Mouse (Mus musculus) layer of hippocampus, adult 9-10 months (tissue): ENCODE data around the gene Pdss2.

Experiments
- DNase-seq: peaks from one replicate; pipeline ENCODE4 v3.0.0; 2022; ENCODE audit warnings: low spot score

Gene Pdss2

GRCm38 (mm10) chr10:43440050-43440449, 218.8 kb downstream of the Pdss2 start:
- no peak for DNase-seq

DNA sequence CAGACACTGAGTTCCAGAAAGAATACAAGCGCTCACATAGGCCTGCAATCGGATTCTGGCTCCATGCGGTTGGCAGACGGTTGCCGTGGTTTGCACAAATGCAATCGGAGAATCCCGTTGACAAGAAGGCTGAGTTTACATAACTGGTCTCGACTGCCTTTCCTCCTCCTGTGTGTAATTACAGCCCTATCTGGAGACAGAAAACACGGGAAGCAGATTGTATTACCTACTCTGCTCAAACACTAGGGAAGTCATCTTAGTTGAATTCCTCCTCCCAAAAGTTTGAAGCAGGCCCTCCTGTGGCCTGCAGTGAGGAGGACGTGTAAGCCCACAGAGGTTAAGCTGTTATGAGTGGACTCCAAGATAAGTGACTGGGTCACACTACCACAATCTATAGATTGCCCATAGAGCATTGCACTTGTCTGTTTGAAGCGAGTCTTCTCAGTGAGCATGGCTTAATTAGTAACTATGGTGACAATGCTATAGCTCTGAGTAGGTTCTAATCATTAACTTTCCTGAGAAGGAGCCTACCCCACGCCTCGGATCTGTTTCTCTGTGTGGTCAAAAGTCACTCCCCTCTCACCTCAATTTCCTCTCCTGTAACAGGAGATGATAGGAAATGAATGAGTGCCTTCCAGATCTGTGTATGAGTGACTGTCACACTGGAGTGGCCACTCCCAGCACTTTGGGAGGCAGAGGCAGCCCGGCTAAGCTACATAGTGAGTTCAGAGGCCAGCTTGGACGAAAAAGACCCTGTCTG, 219.9 kb downstream of the Pdss2 start:
- DNase-seq = no peak

GRCm38 (mm10) chr10:43448656-43449055, 227.4 kb downstream of the Pdss2 start:
- DNase-seq = no peak

- DNase-seq = peak; percentile 67
These were observed 230.8 kb downstream of the Pdss2 start for GRCm38 (mm10) chr10:43451848-43452662.

GRCm38 (mm10) chr10:43452663-43452996, 231.3 kb downstream of the Pdss2 start:
- DNase-seq = no peak

DNA sequence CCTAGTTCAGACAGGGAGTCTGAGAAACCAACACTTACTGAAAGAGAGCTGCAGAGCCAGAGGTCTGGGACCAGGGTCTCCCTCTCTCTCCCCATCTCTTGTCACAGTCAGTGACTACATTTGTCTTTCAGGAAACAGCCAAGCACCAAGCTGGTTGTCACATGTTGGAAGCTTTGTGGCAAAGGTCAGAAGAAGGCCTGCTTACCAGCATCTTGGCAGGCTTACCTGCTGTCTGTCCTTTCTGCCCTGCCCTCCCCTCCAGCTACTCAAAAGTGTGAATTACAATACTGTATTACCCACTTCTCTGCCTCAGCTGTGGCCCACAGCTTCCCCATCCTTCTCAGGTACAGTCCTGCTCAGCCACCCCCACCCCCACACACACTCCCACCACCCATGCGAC, 232.9 kb downstream of the Pdss2 start:
- no peak for DNase-seq

DNA sequence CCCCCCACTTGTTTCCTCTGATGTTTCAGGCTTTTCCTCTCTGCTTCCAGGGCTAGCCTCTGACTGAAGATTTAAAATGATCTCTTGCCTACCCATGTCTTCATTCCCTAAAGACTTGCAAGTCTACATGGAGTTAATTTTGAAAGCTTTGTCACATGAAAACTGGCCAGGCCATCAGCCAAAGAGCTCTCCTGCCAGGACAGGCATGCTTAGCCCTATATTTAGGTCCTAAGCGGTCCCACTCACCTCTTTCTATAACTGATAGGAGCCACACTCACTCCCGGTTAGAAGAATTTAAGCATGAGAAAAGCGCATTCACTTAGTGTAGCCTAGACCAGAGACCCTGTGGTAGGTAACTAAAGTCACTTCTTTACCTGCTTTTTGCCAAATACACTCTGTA, 233.4 kb downstream of the Pdss2 start:
- DNase-seq = no peak

DNA sequence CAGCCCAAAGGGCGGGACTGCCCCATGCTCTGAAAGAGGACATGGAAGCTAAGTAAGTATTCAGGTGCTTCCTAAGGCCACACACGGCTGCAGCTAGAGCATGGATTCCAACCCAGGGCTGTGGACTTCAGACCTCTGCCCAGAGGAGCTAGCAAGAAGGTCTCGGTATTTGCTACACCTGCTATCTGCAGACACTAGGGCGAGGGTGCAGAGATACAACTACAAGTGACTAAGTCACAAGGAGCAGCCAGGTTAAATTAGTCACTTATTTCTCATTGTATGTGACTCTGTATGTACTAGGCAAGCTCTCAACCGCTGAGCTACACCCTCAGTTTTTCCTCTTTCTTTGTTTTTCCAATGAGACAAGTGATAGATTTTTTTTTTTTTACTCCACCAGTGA, 241.5 kb downstream of the Pdss2 start:
- no peak for DNase-seq

DNA sequence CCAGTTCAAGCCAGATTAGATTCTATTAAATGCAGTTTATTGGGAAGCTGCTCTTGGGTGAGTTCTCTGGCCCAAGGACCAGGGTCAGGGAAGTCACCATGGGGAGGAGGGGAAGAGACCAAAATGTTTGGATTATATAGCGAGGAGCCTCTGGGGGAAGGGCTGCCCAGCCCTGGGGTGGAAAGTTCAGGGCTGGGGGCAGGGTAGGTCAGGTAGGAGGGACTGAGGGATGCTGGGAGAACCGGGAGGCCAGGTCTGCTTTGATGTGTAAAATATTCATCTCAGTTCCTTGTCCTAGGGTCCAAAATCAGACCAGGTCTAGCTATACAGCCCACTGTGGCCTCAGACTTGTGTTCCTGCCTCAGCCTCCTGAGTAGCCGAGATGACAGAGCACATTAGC, 241.9 kb downstream of the Pdss2 start:
- DNase-seq = no peak

DNA sequence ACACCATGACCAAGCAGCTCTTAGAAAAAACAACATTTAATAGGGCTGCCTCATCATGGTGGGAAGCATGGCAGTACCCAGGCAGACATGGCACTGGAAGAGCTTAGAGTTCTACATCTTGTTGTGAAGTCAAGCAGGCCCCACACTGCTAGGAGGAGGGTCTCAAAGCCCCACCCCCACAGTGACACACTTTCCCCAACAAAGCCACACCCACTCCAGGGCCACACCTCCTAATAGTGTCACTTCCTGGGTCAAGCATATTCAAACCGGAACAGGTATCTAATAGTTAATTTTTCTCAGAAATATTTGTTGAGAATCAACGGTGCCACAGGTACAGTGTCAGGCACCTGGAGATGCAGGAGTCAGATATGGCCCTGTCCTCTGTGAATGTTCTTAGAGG, 244.9 kb downstream of the Pdss2 start:
- DNase-seq = no peak

- no peak for DNase-seq
These were observed 246.4 kb downstream of the Pdss2 start for GRCm38 (mm10) chr10:43467659-43468058.

DNA sequence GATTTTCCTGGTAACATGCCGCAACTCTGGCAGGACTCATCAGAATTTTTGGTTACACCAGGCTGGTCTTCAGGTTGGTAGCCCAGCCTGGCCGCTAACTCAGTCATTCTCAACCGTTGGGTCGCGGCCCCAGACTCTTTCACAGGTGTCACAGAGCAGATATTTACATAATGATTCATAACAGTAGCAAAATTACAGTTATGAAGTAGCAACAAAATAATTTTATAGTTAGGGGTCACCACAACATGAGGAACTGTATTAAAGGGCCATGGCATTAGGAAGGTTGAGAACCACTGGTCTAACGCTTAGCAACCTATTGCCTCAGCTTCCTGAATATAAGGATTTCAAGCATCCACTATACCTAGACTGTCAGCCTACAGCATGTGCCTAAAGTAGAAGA, 247.0 kb downstream of the Pdss2 start:
- no peak for DNase-seq

DNA sequence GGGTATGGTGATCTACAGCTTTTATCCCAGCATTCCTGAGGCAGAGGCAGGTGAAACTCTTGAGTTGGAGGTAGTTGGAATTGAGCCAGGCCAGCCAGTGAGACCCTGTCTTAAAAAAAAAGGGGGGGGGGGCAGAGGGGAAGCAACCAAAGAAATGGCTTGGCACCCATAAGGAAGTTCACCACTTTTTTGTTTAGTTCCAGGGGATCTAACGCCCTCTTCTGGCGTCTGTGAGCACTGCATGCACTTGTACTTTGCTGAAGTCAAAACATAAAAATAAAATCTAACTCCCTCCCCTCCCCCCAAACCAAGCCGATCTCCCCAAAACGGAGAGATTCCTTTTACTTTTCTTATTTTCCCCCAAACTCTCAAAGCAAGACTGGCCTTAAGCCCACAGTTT, 254.1 kb downstream of the Pdss2 start:
- DNase-seq = no peak

DNA sequence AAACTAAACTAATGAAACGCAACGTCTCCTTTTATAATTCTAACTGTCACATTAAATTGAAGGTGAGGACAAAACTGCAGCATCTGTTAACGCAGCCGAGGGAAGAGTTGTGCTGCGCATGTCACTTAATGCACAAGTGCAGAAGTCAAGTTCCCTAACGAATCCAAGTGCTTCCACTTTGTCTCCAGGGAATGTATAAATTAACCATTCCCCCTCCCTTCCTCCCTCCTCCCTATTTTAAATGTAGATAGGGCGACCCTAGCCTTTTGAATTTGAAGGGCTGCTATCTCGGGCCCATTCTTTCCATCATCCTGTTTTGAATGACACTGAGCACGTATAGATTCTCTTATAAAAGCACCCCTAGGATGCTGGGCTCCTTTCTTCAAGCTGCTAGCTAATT, 256.2 kb downstream of the Pdss2 start:
- no peak for DNase-seq

- DNase-seq = no peak
These were observed 256.8 kb downstream of the Pdss2 start for GRCm38 (mm10) chr10:43477865-43478681.

DNA sequence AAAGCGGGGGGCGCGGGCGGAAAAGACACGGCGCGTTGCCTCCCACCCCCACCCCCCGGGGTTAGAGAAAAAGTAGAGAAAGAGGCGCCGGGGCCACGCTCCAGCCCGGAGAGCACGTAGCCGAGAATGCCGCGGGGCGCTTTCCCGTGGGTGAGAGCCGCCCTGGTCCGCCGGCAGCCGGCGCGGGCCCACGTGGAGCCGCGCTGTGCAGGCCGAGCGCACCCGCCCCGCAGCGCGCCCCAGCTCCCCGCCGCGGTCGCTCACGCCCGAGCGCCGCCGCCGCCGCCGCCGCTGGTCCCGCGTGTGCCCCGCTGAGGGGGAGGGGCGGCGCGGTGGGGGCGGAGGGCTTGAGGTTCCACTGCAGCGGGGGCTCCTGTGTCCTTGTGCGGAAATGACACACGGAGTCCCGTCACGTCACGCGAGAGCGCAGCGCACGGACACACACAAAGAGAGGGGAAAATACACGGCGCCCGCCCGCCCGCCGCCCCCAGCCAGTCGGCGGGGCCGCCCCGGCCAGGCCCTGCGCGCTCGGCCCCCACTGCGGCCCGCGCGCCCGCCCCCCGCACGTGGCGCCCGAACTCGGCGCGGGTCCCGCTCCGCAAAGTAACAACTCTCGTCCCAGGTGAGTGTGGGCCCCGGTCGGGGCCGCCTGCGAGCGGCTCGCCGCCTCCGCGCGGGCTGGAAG, 257.6 kb downstream of the Pdss2 start, which contains the start of gene Bend3:
Bend3 (plus strand) TSS at position 81 of the 685 bp plus-strand sequence.
- no peak for DNase-seq

DNA sequence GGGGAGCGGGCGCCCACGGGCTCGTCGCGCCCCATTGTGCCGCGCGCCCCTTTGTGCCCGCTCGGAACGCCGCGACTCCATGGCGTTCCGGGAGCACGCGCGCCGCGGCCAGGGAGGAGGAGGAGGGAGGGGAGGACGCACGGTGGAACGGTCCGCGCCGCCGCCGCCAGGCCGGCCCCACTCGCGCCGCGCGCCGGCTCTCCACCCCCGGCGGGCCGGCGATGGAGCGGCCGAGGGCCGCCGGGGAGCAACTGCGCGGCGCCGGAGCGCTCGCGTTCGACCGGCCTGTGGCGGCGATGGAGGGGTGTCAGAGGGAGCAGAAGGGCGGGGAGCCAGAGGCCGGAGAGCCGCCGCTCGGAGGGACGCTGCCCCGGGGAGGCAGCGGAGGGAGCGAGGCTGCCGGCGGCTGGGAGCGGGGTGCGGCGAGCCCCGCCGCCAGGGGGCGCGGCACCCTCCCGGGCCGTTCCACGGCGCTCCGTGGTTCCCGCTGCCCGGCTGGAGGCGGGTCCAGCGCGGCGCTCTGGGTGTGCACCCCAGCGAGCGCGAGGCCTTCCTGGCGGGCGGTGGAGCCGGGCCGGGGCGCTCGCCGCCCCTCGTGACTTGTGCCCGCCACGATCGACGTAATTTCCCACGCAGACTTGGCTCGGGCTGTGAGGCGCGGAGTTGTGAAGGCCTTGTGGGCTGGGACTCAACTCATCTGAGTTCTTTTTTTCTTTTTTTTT, 258.3 kb downstream of the Pdss2 start:
- no peak for DNase-seq

GRCm38 (mm10) chr10:43480227-43480849, 259.1 kb downstream of the Pdss2 start:
- DNase-seq = no peak

DNA sequence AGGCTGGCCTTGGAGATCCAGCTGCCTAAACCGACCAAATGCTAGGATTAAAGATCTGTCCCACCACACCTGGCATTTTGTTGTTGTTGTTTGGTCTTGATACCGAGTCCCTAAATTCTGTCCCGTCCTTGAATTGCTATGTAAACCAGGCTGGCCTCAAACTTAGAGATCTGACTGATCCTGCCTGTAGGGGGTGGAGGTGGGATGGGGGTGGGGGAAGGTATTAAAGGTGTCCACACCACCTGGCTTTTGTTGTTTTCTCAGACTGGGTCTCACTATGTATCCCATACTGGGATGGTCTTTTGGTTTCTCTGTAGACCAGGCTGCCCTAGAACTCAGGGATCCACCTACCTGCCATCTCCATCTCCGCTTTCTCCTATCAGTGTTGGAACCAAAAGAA, 259.9 kb downstream of the Pdss2 start:
- DNase-seq = no peak

GRCm38 (mm10) chr10:43482021-43482420, 260.7 kb downstream of the Pdss2 start:
- DNase-seq = no peak

GRCm38 (mm10) chr10:43483426-43483995, 262.2 kb downstream of the Pdss2 start:
- no peak for DNase-seq
